Mouse (Mus musculus) liver, adult 2 months (tissue): ENCODE measurements around the gene Slc39a8.

ENCODE experiments used
- CTCF ChIP-seq: fragments of 200-500 bp; IDR thresholded peaks from 2 replicates; pipeline ENCODE4 v1.5.1; 2011; ENCODE audit warnings: low read depth, low read length, control low read depth
- POLR2A ChIP-seq: fragments of 200-500 bp; IDR thresholded peaks from 2 replicates; pipeline ENCODE4 v1.6.1; 2011; ENCODE audit warnings: low read length, control low read depth; ENCODE audit not compliant: insufficient read depth; ENCODE audit errors: extremely low read depth

DNA sequence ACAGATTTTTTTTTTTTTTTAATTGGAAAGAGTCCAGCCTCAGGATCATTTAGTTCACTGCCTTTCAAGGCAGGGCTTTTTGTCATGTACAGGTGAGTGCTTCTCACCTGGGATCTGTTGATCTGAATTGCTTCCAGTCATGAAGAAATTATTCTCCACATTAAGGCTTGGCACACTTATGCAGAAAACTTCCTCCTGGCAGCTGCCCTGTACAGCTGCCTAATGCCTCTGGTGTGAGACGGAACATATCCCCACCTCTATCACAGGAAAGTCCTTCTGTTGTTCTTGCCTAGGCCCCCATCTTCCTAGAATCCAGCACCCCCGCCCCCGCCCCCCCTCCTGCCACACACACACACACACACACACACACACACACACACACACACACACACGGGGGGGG is 643 bp upstream of the Slc39a8 start:
- TF ChIP-seq CTCF (no peak), POLR2A (no peak)
